ENCODE assay signal across 21 mouse cellular contexts in genomic region chr3:142048493-142048892, GRCm38 (mm10).
"Had no signal": no experiment of that assay in that cellular context is flagged by ENCODE, and none has a peak within 500 bp of the region (broad histone marks: within the 10 kb centered on the region; RNA-seq: fewer than 3 reads in every experiment).

No protein-coding gene starts in this region.

- ATAC-seq: intestine, postnatal 0 days; midbrain, embryonic 13.5 days had no signal

- H3K4me1 ChIP-seq: kidney, embryonic 15.5 days; liver, embryonic 13.5 days; megakaryocyte, embryonic 14.5 days; midbrain, embryonic 10.5 days; midbrain, embryonic 13.5 days; neural tube, embryonic 12.5 days; neural tube, embryonic 15.5 days had no signal

- H3K36me3 ChIP-seq: kidney, embryonic 15.5 days; liver, embryonic 13.5 days; midbrain, embryonic 10.5 days; midbrain, embryonic 13.5 days; neural tube, embryonic 12.5 days; neural tube, embryonic 15.5 days had no signal

- H3K27me3 ChIP-seq: kidney, embryonic 15.5 days; liver, embryonic 13.5 days; megakaryocyte, embryonic 14.5 days; midbrain, embryonic 13.5 days; neural tube, embryonic 12.5 days; neural tube, embryonic 15.5 days had no signal

- DNase-seq: kidney, adult 2 months; kidney, postnatal 10 days; kidney, postnatal 36 days; layer of hippocampus, postnatal 36 days; liver, embryonic 13.5 days; lung, adult 2 months; right cerebral cortex, adult 18-20 months; right cerebral cortex, postnatal 14 days; right cerebral cortex, postnatal 4 days; thymus, adult 2 months; thymus, postnatal 14 days; thymus, postnatal 4 days had no signal

- H3K9me3 ChIP-seq: kidney, embryonic 15.5 days; liver, embryonic 13.5 days; midbrain, embryonic 10.5 days; midbrain, embryonic 13.5 days; neural tube, embryonic 12.5 days; neural tube, embryonic 15.5 days had no signal

- H3K27ac ChIP-seq: kidney, embryonic 15.5 days; left cerebral cortex, adult 2 months; liver, embryonic 13.5 days; midbrain, embryonic 10.5 days; midbrain, embryonic 13.5 days; neural tube, embryonic 12.5 days; neural tube, embryonic 15.5 days; stomach, postnatal 0 days had no signal

- H3K9ac ChIP-seq: kidney, embryonic 15.5 days; liver, embryonic 13.5 days; midbrain, embryonic 13.5 days; neural tube, embryonic 12.5 days; neural tube, embryonic 15.5 days had no signal

- H3K4me2 ChIP-seq: kidney, embryonic 15.5 days; liver, embryonic 13.5 days; midbrain, embryonic 13.5 days; neural tube, embryonic 12.5 days; neural tube, embryonic 15.5 days had no signal

- H3K4me3 ChIP-seq: kidney, embryonic 15.5 days; left cerebral cortex, adult 2 months; liver, embryonic 13.5 days; megakaryocyte, embryonic 14.5 days; midbrain, embryonic 10.5 days; midbrain, embryonic 13.5 days; neural tube, embryonic 12.5 days; neural tube, embryonic 15.5 days had no signal
